Mouse (Mus musculus): ENCODE measurements around the gene Sult6b2. TPM values are rescaled to one million over a fixed set of nuclear protein-coding genes. Genes with fewer than 3 reads are reported as not detected.

Gene Sult6b2
- total and polyA plus RNA-seq, 2 experiments from 2014 or later, result not detected

DNA sequence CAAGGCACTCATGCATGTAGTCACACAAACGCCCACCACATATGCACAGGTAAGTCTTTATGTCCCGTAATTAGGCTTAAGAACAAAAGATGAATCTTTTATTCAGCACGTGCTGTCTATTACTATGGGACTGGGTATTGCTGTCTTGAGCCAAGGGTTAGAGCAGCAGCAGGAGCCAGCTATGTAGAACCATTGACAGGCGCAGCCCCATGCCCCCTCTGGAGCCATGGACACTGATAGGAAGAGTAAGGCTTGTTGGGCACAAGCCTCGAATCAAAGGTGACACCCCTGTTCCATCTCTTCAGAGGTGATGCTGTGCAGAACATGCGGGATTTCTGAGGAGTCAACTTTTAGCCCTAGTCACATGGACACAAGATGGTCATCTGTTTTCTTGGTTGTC lies 45.7 kb downstream of the Sult6b2 start:
- no peak overlapping the region for H3K27ac ChIP-seq (ENCODE audit: low read depth)
- H3K4me2 ChIP-seq (ENCODE audit: low read depth, low read length), result peak overlapping the region; percentile 91; the same call in 1 of the 2 replicates
- no peak for ATAC-seq (ENCODE audit: insufficient read depth, low read depth)
- H3K9ac ChIP-seq (replicated peaks; ENCODE audit: low read depth, low read length), result no peak overlapping the region
- peaks cover 24% of the 10 kb centered on the region for H3K36me3 ChIP-seq (replicated peaks; ENCODE audit: control insufficient read depth, insufficient read depth, low read length)
- H3K4me1 ChIP-seq (ENCODE audit: control insufficient read depth, insufficient read depth), result peaks cover 3% of the 10 kb centered on the region; the same call in 1 of the 2 replicates
- TF ChIP-seq EP300 (IDR thresholded peaks at IDR 0.05; ENCODE audit: low read depth) (no peak), CTCF (IDR thresholded peaks at IDR 0.05; ENCODE audit: low read depth) (no peak)
- H3K4me3 ChIP-seq (ENCODE audit: low read depth, low read length), result no peak overlapping the region
- H3K27me3 ChIP-seq (ENCODE audit: control insufficient read depth, insufficient read depth, low read length), result no peaks in the 10 kb centered on the region
- WGBS, result 92% methylated on average over 6 of the region's 6 CpGs
- no peaks in the 10 kb centered on the region for H3K9me3 ChIP-seq (replicated peaks; ENCODE audit: control insufficient read depth, low read length)
- DNase-seq (ENCODE audit: low spot score), result no peak

DNA sequence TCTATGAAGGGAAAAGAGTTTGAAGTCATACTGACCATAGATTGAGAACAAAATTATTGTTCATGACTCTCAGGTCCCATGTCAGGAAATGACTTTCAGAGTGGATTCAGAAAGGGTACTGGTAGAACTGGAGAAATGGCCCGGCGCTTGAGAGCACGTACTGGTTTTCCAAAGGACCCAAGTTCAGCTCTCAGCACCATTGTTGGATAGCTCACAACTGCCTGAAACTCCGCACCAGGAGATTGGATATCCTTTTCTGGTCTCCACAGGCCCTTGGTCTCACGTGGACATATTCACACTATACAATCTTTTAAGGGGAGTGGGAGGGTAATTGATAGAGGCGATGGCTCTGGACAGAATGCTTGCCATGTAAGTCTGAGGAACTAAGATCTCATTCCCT lies 46.3 kb downstream of the Sult6b2 start:
- no peak for ATAC-seq (ENCODE audit: insufficient read depth, low read depth)
- no peak for TF ChIP-seq CTCF (IDR thresholded peaks at IDR 0.05; ENCODE audit: low read depth)
- no peak for TF ChIP-seq EP300 (IDR thresholded peaks at IDR 0.05; ENCODE audit: low read depth)
- no peaks in the 10 kb centered on the region for H3K27me3 ChIP-seq (ENCODE audit: control insufficient read depth, insufficient read depth, low read length)

DNA sequence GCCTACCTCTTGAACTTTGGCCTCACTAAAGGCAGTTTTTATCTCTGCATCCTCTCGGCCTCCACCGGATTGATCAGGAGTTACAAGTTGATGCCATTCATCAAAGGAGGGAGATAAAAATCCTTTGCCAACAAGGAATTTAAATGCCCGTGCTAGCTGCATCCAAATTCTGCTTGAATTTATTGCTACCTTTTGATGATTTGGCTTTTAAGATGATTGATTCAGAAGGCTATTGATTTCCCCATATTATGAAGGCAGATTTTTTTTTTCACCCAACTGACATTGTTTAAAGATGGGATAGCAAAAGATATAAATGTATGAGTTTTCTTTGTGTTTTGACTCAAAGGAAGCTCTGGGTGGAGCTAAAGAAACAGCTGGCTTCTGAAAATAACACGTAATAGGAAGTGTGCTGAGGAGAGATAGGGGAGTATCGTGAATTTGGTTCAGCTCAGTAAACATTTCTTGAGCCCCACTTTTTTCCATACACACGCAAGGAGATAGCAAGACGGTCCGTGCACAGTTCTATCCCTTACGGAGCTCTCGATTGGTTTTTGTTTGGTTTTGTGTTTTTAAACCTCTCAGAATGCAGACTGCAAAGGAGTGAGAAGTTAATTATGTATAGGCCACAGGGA lies 46.9 kb downstream of the Sult6b2 start:
- H3K4me2 ChIP-seq (ENCODE audit: low read depth, low read length), result peak overlapping the region; percentile 91
- DNase-seq (ENCODE audit: low spot score) (peak; percentile 72), ATAC-seq (ENCODE audit: insufficient read depth, low read depth) (no peak)
- H3K27me3 ChIP-seq (ENCODE audit: control insufficient read depth, insufficient read depth, low read length), result no peaks in the 10 kb centered on the region
- H3K4me1 ChIP-seq (ENCODE audit: control insufficient read depth, insufficient read depth), result peaks cover 3% of the 10 kb centered on the region; the same call in 1 of the 2 replicates
- no peaks in the 10 kb centered on the region for H3K9me3 ChIP-seq (replicated peaks; ENCODE audit: control insufficient read depth, low read length)
- peak overlapping the region; percentile 89 for H3K27ac ChIP-seq (ENCODE audit: low read depth)
- peak overlapping the region; percentile 85 for H3K9ac ChIP-seq (replicated peaks; ENCODE audit: low read depth, low read length)
- 35% methylated on average over 10 of the region's 10 CpGs for WGBS
- peaks cover 24% of the 10 kb centered on the region for H3K36me3 ChIP-seq (replicated peaks; ENCODE audit: control insufficient read depth, insufficient read depth, low read length)
- TF ChIP-seq EP300 (IDR thresholded peaks at IDR 0.05; ENCODE audit: low read depth) (peak; percentile 67; the same call in 1 of the 2 replicates), CTCF (IDR thresholded peaks at IDR 0.05; ENCODE audit: low read depth) (no peak)
- peak overlapping the region; percentile 89 for H3K4me3 ChIP-seq (ENCODE audit: low read depth, low read length)

More for the DNA sequence above, 46.3 kb downstream of the Sult6b2 start:
- Histone ChIP-seq H3K36me3 (replicated peaks; ENCODE audit: control insufficient read depth, insufficient read depth, low read length) (peaks cover 24% of the 10 kb centered on the region), H3K4me3 (ENCODE audit: low read depth, low read length) (peak overlapping the region; percentile 89), H3K9me3 (replicated peaks; ENCODE audit: control insufficient read depth, low read length) (no peaks in the 10 kb centered on the region), H3K27ac (ENCODE audit: low read depth) (peak overlapping the region; percentile 72), H3K4me2 (ENCODE audit: low read depth, low read length) (peak overlapping the region; percentile 91), H3K9ac (replicated peaks; ENCODE audit: low read depth, low read length) (peak overlapping the region; percentile 85; the same call in 1 of the 2 replicates), H3K4me1 (ENCODE audit: control insufficient read depth, insufficient read depth) (peaks cover 3% of the 10 kb centered on the region; the same call in 1 of the 2 replicates)
- 78% methylated on average over 6 of the region's 6 CpGs for WGBS
- DNase-seq (ENCODE audit: low spot score), result no peak

DNA sequence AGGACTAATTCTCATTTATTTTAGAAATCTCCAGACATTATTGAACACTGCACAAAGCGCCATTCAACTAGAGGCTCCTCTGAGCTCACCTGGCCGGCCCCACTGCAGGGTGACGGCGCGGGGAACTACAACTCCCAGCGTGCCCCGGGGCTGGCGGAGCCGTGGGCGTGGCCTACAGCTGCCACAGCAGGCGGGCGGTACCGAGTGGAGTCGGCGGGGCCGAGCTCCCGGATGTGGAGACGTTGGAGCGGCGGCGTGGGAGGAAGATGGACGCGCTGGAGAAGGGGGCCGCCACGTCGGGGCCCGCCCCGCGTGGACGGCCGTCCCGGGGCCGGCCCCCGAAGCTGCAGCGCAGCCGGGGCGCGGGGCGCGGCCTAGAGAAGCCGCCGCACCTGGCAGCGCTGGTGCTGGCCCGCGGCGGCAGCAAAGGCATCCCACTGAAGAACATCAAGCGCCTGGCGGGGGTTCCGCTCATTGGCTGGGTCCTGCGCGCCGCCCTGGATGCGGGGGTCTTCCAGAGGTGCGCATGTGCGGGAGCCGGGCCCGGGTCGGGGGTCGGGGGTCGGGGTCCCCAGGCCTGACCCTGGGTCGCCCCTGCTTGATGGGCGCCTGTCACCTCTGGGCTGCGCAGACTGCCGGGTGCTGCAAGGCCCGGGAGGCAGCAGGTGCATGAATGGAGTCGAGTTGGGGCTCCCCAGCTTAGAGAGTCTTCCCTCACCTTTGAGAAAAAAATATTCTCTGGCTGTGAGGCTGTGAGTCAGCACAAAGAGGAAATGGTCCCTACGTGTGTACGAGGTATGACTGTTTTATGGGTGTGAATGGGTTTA lies 47.6 kb downstream of the Sult6b2 start, which contains the start of gene Cmas:
TSS of gene Cmas (plus strand) at position 180 of the 827 bp plus-strand sequence.
- H3K9me3 ChIP-seq (replicated peaks; ENCODE audit: control insufficient read depth, low read length), result no peaks in the 10 kb centered on the region
- peaks cover 19% of the 10 kb centered on the region for H3K36me3 ChIP-seq (replicated peaks; ENCODE audit: control insufficient read depth, insufficient read depth, low read length)
- peak; percentile 95 for ATAC-seq (ENCODE audit: insufficient read depth, low read depth)
- H3K4me3 ChIP-seq (ENCODE audit: low read depth, low read length), result peak within 1 kb of the TSS; percentile 89
- no peak for TF ChIP-seq EP300 (IDR thresholded peaks at IDR 0.05; ENCODE audit: low read depth)
- no peak for TF ChIP-seq CTCF (IDR thresholded peaks at IDR 0.05; ENCODE audit: low read depth)
- peak within 1 kb of the TSS; percentile 89 for H3K27ac ChIP-seq (ENCODE audit: low read depth)
- 2% methylated on average over 63 of the region's 68 CpGs for WGBS
- peak within 1 kb of the TSS; percentile 85 for H3K9ac ChIP-seq (replicated peaks; ENCODE audit: low read depth, low read length)
- DNase-seq (ENCODE audit: low spot score), result peak; percentile 80
- H3K27me3 ChIP-seq (ENCODE audit: control insufficient read depth, insufficient read depth, low read length), result no peaks in the 10 kb centered on the region
- H3K4me1 ChIP-seq (ENCODE audit: control insufficient read depth, insufficient read depth), result peaks cover 3% of the 10 kb centered on the region; the same call in 1 of the 2 replicates
- H3K4me2 ChIP-seq (ENCODE audit: low read depth, low read length), result peak within 1 kb of the TSS; percentile 91

DNA sequence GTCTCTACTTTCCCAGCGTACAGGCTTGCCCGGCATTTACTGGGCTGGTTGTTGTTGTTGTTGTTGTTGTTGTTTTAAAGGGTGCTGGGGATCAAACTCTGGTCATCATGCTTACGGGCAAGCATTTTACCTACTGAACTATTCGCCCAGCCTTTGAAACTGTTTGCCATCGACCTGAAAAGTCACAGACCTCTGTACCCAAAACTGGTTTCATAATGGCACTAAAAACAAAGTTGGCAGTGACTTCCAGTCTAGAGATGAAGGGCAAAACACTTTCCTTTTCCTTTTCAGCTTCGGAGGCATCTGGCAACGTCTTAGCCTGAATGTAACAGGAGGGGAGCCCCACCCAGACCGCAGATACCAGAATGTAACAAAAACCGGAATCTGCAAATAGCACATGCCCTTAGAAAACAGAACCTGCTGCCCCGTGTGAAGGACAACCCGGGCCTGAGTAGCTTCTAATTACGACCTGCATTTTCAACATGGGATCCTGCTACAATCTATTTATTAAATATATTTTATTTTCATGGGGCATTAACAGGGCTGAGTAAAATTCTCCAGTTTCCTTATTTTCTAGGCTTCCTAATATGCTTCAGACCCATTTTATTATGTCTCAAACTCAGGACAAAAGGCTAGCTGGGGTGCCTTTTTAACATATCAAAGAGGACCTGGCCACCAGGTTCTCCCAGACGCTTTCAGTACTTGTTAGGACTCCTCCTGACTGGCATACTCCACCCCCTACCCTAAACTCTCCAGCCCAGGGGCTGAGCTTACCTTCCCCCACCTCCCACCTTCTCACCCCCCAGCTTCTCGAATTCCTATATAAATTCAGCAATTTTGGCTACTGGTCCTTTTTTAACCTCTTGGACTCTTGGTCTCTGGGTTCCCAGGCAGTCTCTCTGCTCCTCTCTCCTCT lies 51.7 kb downstream of the Sult6b2 start:
- H3K9ac ChIP-seq (replicated peaks; ENCODE audit: low read depth, low read length), result no peak overlapping the region
- no peaks in the 10 kb centered on the region for H3K36me3 ChIP-seq (replicated peaks; ENCODE audit: control insufficient read depth, insufficient read depth, low read length)
- H3K27me3 ChIP-seq (ENCODE audit: control insufficient read depth, insufficient read depth, low read length), result no peaks in the 10 kb centered on the region
- 48% methylated on average over 14 of the region's 14 CpGs for WGBS
- H3K4me3 ChIP-seq (ENCODE audit: low read depth, low read length), result no peak overlapping the region
- DNase-seq (ENCODE audit: low spot score) (no peak), ATAC-seq (ENCODE audit: insufficient read depth, low read depth) (no peak)
- no peak overlapping the region for H3K27ac ChIP-seq (ENCODE audit: low read depth)
- H3K4me1 ChIP-seq (ENCODE audit: control insufficient read depth, insufficient read depth), result peaks cover 6% of the 10 kb centered on the region; the same call in 1 of the 2 replicates
- no peaks in the 10 kb centered on the region for H3K9me3 ChIP-seq (replicated peaks; ENCODE audit: control insufficient read depth, low read length)
- no peak overlapping the region for H3K4me2 ChIP-seq (ENCODE audit: low read depth, low read length)
- no peak for TF ChIP-seq EP300 (IDR thresholded peaks at IDR 0.05; ENCODE audit: low read depth)
- no peak for TF ChIP-seq CTCF (IDR thresholded peaks at IDR 0.05; ENCODE audit: low read depth)

Data from heart, postnatal 0 days (tissue).